Mouse (Mus musculus): ENCODE data around the gene Aldh16a1.
"Not testable (repeated sequence)": the region's sequence is repeated elsewhere in the genome, so short reads cannot be mapped to it uniquely, and the experiment has no call there.

Aldh16a1 gene

DNA sequence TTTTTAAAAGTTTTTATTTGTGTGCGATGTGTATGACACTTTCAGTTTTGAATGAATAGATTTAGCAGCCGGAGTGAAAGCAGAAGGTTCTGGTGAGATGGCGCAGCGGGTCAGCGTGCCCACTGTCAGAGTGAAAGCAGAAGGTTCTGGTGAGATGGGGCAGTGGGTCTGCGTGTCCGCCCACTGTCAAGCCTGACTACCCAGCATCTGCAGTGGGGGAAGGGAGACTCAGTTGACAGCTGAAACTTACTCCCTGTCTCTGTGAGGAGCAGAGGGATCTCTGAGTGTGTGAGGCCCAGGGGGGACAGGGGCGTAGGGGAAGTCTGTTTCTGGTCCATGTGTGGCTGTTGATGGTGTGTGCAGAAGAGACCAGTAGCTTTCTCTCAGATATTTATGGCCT is 36.8 kb downstream of the Aldh16a1 start:
- DNase-seq (ENCODE audit: low read depth, low spot score) = no peak

DNA sequence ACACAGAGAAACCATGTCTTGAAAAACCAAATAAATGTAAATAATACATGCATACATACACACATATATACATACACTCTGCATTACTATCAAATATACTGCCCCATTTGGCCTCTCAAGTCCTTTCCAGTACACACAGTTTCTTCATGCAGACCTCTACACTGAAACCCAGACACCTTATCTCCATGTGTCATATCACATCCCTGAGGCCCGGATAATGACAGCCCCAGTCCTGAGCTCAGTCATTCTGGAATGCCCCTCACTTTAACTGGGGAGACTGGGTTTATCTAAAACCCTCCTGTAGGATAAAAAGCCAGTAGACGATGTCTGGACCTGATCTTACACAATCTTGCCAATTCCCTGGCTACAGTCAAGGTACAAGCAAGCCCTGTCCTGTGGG is 40.9 kb downstream of the Aldh16a1 start:
- no peak for DNase-seq (ENCODE audit: low read depth, low spot score)

DNA sequence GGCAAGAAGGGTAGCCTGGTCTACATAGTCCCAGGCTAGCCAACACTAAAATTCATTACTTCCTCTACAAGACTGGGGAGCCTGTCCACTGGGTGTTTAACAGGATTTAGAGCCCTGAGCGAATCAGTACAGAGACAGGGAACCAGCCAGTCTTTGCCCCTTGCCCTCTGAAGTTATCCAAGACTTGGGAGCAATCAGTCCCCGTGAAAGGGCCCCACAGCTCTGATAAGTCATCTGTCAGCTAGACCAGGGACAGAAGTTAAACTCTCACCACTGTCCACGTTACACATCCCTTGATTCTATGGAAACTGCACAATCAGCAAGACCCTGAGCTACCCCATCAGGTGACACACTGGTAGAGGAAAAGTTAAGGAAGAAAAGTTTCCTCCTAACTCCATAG is 41.9 kb downstream of the Aldh16a1 start:
- DNase-seq (ENCODE audit: low read depth, low spot score) = no peak

GRCm38 (mm10) chr7:45111940-45112339 is 42.4 kb downstream of the Aldh16a1 start:
- DNase-seq (ENCODE audit: low read depth, low spot score) = no peak

DNA sequence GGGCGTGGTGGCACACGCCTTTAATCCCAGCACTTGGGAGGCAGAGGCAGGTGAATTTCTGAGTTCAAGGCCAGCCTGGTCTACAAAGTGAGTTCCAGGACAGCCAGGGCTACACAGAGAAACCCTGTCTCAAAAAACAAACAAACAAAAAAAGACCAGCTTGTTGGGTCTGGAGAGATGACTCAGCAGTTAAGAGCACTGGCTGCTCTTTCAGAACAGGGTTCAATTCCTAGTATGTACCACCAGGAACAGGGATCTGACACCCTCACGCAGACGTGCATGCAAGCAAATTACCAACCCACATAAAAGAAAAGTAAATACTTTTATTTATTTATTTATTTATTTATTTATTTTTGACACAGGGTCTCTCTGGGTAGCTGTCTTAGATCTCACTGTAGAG is 44.3 kb downstream of the Aldh16a1 start:
- not testable (repeated sequence) for DNase-seq (ENCODE audit: low read depth, low spot score)

DNA sequence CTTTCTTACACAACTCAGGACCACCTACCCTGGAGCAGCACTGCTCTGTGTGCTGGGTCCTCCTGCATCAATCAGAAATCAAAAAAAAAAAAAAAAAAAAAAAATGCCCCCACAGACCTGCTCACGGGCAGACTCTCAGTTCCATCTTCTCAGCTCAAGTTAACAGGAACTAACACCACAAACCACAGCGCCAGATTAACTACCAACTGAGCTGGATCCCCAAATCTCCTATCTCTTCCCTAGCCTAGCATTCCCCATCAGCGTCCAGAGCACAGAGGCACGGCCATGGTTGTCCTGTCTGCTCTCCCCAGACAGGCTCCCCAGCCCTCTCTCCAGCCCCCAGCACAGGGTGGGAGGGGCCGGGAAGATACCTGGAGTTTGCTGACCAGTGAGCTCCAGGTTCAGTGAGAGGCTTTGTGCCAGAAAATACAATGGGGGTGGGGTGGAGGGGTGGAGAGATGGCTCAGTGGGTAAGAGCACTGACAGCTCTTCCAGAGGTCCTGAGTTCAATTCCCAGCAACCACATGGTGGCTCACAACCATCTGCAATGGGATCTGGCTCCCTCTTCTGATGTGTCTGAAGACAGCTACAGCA is 47.2 kb downstream of the Aldh16a1 start:
- no peak for DNase-seq (ENCODE audit: low read depth, low spot score)

DNA sequence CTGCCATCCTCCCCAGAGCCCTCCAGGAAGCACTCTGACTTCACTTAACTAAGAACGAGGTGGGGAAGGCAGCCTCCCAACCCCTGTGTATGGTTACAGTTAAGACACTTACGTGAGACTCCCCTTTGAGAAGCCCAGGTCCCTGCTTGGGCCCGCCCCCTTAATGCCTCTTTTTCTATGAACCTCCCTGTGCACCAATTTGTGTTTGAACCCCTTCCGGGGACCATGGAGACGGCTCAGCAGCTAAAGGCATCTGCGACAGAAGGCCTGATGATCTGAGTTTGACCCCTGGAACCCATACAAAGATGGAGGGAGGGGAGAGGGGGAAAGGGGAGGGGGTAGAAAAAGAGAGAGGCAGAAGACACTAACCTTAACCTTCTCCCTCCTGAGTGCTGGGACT is 47.9 kb downstream of the Aldh16a1 start:
- DNase-seq (ENCODE audit: low read depth, low spot score) = no peak

DNA sequence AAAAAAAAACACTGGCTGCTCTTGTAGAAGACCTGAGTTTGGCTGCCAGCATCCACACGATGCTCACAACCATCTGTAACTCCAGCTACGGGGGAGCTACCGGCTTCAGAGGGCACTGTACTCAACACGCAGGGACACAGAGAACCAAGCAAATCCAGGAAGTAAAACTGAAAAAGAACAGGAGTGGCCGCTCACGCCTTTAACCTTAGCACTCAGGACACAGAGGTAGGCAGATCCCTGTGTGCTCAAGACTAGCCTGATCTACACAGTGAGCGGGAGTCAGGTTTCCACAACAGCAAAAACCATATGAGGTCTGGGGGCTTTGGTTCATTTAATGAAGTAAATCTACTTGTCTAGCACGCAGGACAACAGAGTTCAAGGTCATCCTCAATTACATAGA is 48.9 kb downstream of the Aldh16a1 start:
- no peak for DNase-seq (ENCODE audit: low read depth, low spot score)

DNA sequence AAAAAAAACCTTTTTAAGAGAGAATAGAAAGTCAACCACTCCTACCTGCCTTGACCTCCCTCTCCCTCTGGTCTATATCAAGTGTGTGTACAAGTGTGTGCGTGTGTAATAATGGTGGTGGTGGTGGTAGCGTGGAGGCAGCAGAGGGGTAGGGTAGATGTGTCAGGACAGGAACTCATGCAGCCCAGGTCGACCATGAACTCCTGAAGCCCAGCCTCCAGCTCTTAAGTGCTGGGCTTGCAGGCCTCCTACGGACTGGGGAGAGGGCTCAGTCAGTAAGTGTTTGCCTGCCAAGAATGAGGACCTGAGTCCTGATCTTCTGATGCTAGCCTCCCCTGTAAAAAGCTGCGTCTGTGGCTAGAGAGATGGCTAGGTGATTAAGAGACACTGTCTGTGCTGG is 49.4 kb downstream of the Aldh16a1 start:
- DNase-seq (ENCODE audit: low read depth, low spot score) = no peak

GRCm38 (mm10) chr7:45103652-45104180 is 50.7 kb downstream of the Aldh16a1 start, which contains the start of gene Fcgrt:
Fcgrt (minus strand) TSS chr7:45103851.
- DNase-seq (ENCODE audit: low read depth, low spot score) = no peak

DNA sequence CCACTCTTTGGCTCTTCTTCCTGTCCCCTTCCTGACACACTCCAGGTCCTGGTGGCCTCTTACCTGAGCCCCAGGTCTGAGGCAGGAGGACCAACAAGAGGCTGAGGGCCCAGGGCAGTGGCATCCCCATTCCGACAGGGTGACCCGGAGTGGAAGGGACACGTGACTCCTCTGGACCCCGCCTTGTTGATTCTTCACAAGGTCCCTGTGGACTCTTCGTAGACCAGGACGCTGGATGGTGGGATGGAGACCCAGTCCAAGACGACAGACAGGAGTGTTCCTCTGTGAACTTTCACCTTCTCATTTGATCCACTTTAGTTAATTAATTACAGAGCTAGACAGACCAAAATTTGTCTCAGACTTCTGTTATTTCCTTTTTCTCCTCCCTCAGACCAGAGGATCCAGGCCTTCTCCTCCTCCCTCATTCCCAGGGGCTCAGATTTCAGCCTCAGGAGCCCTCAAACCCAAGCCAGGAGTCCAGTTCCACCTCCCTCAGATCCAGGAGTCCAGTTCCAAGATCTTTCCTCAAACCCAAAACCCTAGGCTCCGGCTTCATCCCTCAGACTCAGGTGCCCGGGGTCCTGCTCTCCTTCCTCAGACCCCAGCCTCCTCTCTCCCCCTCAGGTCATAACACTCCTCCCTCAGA is 51.3 kb downstream of the Aldh16a1 start:
- DNase-seq (ENCODE audit: low read depth, low spot score) = no peak

- no peak for DNase-seq (ENCODE audit: low read depth, low spot score)
Measured at GRCm38 (mm10) chr7:45102441-45102840, 51.9 kb downstream of the Aldh16a1 start.

- no peak for DNase-seq (ENCODE audit: low read depth, low spot score)
Measured at GRCm38 (mm10) chr7:45100046-45100445, 54.3 kb downstream of the Aldh16a1 start.

- no peak for DNase-seq (ENCODE audit: low read depth, low spot score)
Measured at GRCm38 (mm10) chr7:45098541-45099240, 55.7 kb downstream of the Aldh16a1 start.

DNA sequence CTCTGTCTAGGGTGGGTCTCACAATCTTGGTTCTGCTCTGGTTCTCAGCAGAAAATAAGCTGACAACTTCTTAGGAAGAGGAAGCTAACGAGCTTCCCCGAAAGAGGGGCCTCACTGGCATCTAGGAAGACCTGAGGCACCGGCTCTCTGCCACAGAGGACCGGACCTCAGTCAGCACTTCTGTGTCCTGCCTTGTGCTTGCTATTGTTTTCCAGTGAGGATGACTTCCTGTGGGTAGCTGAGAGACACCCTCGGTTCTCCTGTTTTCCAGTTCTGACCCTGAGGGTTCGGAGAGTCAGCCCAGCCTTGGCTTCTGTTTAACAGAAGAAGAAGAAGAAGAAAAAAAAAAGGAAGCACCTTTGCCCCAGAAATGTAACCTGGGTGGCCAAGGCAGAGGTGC is 56.9 kb downstream of the Aldh16a1 start:
- no peak for DNase-seq (ENCODE audit: low read depth, low spot score)

DNA sequence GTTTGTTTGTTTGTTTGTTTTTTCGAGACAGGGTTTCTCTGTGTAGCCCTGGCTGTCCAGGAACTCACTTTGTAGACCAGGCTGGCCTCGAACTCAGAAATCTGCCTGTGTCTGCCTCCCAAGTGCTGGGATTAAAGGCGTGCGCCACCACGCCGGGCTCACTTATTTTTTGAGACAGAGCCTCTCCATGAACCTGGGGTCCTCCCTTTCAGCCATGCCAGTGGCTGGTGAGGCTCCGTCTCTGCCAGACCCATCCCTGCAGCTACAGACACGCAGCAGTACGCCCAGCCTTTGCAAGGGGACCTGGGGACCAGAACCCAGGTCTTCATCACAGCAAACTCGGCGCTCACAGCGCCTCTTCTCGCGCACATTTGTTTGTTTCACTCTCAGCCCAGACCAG is 58.4 kb downstream of the Aldh16a1 start:
- not testable (repeated sequence) for DNase-seq (ENCODE audit: low read depth, low spot score)

DNA sequence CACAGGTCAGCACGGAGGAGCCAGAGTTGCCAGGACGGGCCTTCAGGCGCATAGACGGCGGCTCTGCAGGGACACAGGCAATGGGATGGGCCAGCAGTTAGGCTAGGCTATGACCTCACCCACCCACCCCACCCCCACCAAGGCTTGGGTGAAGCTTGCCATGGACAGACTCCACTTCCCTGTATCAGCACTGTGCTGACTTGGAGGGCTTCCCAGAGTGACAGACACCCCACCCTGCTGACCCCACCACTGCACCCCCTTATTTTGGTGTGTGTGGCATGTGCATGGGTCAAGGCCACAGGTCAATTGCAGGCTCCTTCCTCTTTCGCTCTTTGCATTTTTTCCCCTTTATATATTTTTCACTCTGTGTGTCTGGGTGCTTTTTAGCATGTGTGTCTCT is 59.0 kb downstream of the Aldh16a1 start:
- no peak for DNase-seq (ENCODE audit: low read depth, low spot score)

GRCm38 (mm10) chr7:45094121-45094520 is 60.3 kb downstream of the Aldh16a1 start:
- no peak for DNase-seq (ENCODE audit: low read depth, low spot score)

GRCm38 (mm10) chr7:45093516-45093905 is 60.9 kb downstream of the Aldh16a1 start:
- no peak for DNase-seq (ENCODE audit: low read depth, low spot score)

GRCm38 (mm10) chr7:45092828-45093515 is 61.4 kb downstream of the Aldh16a1 start:
- DNase-seq (ENCODE audit: low read depth, low spot score) = no peak

DNA sequence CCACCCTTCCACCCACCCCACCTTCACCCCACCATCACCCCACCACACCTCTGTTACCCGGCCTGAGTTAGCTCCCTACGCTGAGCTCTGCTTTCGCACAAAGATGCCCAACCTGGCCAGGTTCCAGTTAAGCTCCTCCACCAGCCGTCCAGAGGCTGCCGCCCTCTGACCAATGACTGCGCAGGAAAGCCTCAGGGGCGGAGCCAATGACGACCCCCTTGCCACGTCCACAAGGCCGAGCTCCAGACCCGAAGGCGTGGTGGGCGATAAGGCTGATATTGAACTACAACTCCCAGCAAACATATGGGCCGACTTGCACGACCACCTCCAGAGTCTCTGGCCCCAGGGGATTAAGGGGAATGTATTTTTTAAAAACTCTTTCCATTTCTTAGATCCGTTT is 62.3 kb downstream of the Aldh16a1 start, which contains the start of gene Rcn3:
TSS of gene Rcn3 (minus strand) at position 174 of the 400 bp plus-strand sequence.
- DNase-seq (ENCODE audit: low read depth, low spot score) = no peak
